Mouse (Mus musculus) cortical plate, adult 2 months (tissue): ENCODE measurements around the gene Ccdc103.

Source experiments
- CTCF ChIP-seq: fragments of 200-500 bp; IDR thresholded peaks from 2 replicates; pipeline ENCODE4 v1.5.1; 2011; ENCODE audit warnings: mild to moderate bottlenecking, control low read depth, low read length; ENCODE audit not compliant: insufficient read depth; ENCODE audit errors: extremely low read depth
- POLR2A ChIP-seq: fragments of 200-500 bp; IDR thresholded peaks from 2 replicates; pipeline ENCODE4 v1.6.1; 2011; ENCODE audit warnings: mild to moderate bottlenecking, low read length, control low read depth; ENCODE audit not compliant: insufficient read depth; ENCODE audit errors: extremely low read depth

GRCm38 (mm10) chr11:102880585-102881313 is at the start of gene Ccdc103, which contains the start of gene Eftud2:
- TF ChIP-seq CTCF (no peak), POLR2A (peak; percentile 97)
